In the genomic region with DNA sequence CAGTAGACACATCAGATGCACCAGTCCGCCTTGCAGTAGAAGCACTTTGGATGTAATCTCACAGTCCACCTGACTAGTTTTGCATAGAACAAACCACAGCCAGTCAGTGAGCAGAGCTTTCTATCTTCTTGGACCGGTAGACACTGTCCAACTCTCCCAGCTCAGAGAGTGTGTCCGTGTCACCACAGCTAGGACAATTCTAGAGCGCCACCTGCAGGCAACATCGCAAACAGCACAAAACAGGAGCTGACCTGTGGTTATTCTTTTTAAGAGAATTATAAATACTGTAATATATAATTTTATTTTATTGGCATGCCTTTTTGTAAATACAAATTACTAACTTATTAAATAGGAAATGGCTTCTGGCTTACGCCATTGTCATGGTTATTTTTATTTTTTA, we compare ENCODE assay signal across 9 mouse cellular contexts. TPM values are rescaled to one million over a fixed set of nuclear protein-coding genes. Genes with fewer than 3 reads are reported as not detected.
DNase-seq lines count a peak whose midpoint lies in the region; ATAC-seq and TF ChIP-seq lines count a peak whose summit lies in the region.
"Had no signal": no experiment of that assay in that cellular context is flagged by ENCODE, and none has a peak within 500 bp of the region (broad histone marks: within the 10 kb centered on the region; RNA-seq: fewer than 3 reads in every experiment).

No protein-coding gene starts in this region.

- WGBS in kidney, adult 2 months = 30% methylated on average over 6 of the region's 6 CpGs
- WGBS in kidney, embryonic 15.5 days = 33% methylated on average over 6 of the region's 6 CpGs

- no peak overlapping the region for H3K27ac ChIP-seq in kidney, adult 2 months (ENCODE audit: insufficient read depth, low read depth, low read length)
- no peak overlapping the region for H3K27ac ChIP-seq in kidney, embryonic 15.5 days

- TF ChIP-seq POLR2A in kidney, adult 2 months (IDR thresholded peaks at IDR 0.05; ENCODE audit: low read depth, low read length) = no peak

- no peak for ATAC-seq in kidney, embryonic 15.5 days (replicated peaks; ENCODE audit: low FRiP score)
- peak; percentile 55; the same call in 1 of the 2 replicates for ATAC-seq in granulocyte monocyte progenitor cell, adult 5-6 weeks (replicated peaks; ENCODE audit: poor library complexity, severe bottlenecking)
- no peak for ATAC-seq in inflammation-experienced regulatory T-cells, adult 6 months

- no peaks in the 10 kb centered on the region for H3K27me3 ChIP-seq in kidney, adult 2 months (replicated peaks; ENCODE audit: control insufficient read depth, insufficient read depth, low read length)
- H3K27me3 ChIP-seq in kidney, embryonic 15.5 days = peaks cover 93% of the 10 kb centered on the region

- no peaks in the 10 kb centered on the region for H3K36me3 ChIP-seq in kidney, adult 2 months (ENCODE audit: control insufficient read depth, insufficient read depth, low read length)
- H3K36me3 ChIP-seq in kidney, embryonic 15.5 days = no peaks in the 10 kb centered on the region

- peak; percentile 82 for TF ChIP-seq CTCF in kidney, adult 2 months (conservative IDR thresholded peaks at IDR 0.05; ENCODE audit: insufficient read depth, insufficient read length, low read depth, low read length)

- DNase-seq in kidney, adult 2 months = peak; percentile 66
- DNase-seq in MN1 (ENCODE audit: low spot score) = peak; percentile 81
- peak; percentile 11 for DNase-seq in c-Kit-positive CD71-positive TER-119-negative erythroid progenitor cells, embryonic 14.5 days (ENCODE audit: low read depth)
- DNase-seq in left cerebral cortex, adult 18-20 months (ENCODE audit: low spot score in 2 of 2) = peak; percentile 75 to 82
- peak; percentile 84 for DNase-seq in retina, embryonic 14.5 days (ENCODE audit: low spot score)

- no peak overlapping the region for H3K4me3 ChIP-seq in kidney, adult 2 months (ENCODE audit: insufficient read depth, low read depth, low read length)
- no peak overlapping the region for H3K4me3 ChIP-seq in kidney, embryonic 15.5 days (replicated peaks)
- H3K4me3 ChIP-seq: megakaryocyte, embryonic 14.5 days had no signal

- no peaks in the 10 kb centered on the region for H3K4me1 ChIP-seq in kidney, adult 2 months (ENCODE audit: control insufficient read depth, insufficient read depth, low read length)
- H3K4me1 ChIP-seq in kidney, embryonic 15.5 days = peaks cover 21% of the 10 kb centered on the region

- no peak overlapping the region for H3K4me2 ChIP-seq in kidney, embryonic 15.5 days

- no peaks in the 10 kb centered on the region for H3K9me3 ChIP-seq in kidney, embryonic 15.5 days (replicated peaks)

- no peak overlapping the region for H3K9ac ChIP-seq in kidney, embryonic 15.5 days

RNA-seq across cellular contexts. Expression of gene Gm47841, which starts 4.6 kb away (rescaled TPM):
- polyA plus RNA-seq in kidney, adult 2 months (2012; rRNA removed) = 0.23 TPM in 1 of 2 replicates, not detected in the other
- not detected in 2 replicates for polyA plus RNA-seq in kidney, embryonic 15.5 days (2015; fragmentation: Nextera tagmentation; extraction: Ambion mirVana)
- total RNA-seq in granulocyte monocyte progenitor cell, adult 5-6 weeks (2014; fragmentation: Nextera tagmentation) = not detected in 2 replicates
- total RNA-seq in granulocyte monocyte progenitor cell, adult 5-6 weeks (2017) = not detected in 2 replicates
- total RNA-seq in left cerebral cortex, adult 18-20 months (2021) = not detected
- polyA plus RNA-seq in inflammation-experienced regulatory T-cells, adult 6 months (2017; shearing (Covaris generic)) = not detected

RNA-seq across cellular contexts. Expression of gene Fignl2, which starts 35.8 kb away (rescaled TPM):
- 8.6 and 9.6 TPM in 2 replicates for polyA plus RNA-seq in kidney, adult 2 months (2012; rRNA removed)
- 0.22 and 0.44 TPM in 2 replicates for polyA plus RNA-seq in kidney, embryonic 15.5 days (2015; fragmentation: Nextera tagmentation; extraction: Ambion mirVana)
- not detected in 2 replicates for total RNA-seq in granulocyte monocyte progenitor cell, adult 5-6 weeks (2014; fragmentation: Nextera tagmentation)
- not detected in 2 replicates for total RNA-seq in granulocyte monocyte progenitor cell, adult 5-6 weeks (2017)
- total RNA-seq in left cerebral cortex, adult 18-20 months (2021) = 1 to 10 TPM; 1.3 to 1.4 TPM
- not detected for polyA plus RNA-seq in inflammation-experienced regulatory T-cells, adult 6 months (2017; shearing (Covaris generic))

Comparison
In these comparisons a context has a peak if more than half of its experiments do, and no peak if none do; other contexts are left out.
1. DNase-seq: peak in every context shown above with its lines; median percentile 84 in retina, embryonic 14.5 days; 81 in MN1; 78 in left cerebral cortex, adult 18-20 months; 66 in kidney, adult 2 months; 11 in c-Kit-positive CD71-positive TER-119-negative erythroid progenitor cells, embryonic 14.5 days.